Mouse (Mus musculus): ENCODE data around the gene Dkk2.
"Not testable (repeated sequence)": the region's sequence is repeated elsewhere in the genome, so short reads cannot be mapped to it uniquely, and the experiment has no call there.

Dkk2 gene

GRCm38 (mm10) chr3:132085112-132085822 lies at the start of gene Dkk2:
TSS of gene Dkk2 (plus strand) at chr3:132085292.
- no peak for DNase-seq

- no peak for DNase-seq
Observed at GRCm38 (mm10) chr3:132036704-132037103, 48.4 kb upstream of the Dkk2 start.

DNA sequence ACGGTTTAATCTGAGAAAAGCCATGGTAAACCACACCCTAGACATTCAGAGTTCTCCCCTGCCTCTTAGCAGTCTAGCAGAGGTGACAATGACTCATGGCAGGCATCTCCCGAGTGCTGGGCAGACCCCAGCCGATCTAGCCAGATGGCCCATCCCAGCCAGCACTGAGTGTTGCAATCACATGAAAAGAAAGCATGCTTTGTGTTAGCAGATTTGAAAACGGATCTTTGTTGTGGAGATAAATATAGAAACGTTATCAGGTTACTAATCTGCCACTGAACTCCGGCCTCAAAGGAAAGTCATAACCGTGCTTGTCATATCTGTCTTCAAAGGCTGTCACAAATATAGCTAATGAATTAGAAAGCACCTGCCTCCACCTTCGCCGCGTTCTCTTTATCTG lies 47.4 kb upstream of the Dkk2 start:
- DNase-seq: no peak

- DNase-seq: no peak
Observed at GRCm38 (mm10) chr3:132040066-132040465, 45.0 kb upstream of the Dkk2 start.

- DNase-seq: no peak
Observed at GRCm38 (mm10) chr3:132050884-132051457, 34.1 kb upstream of the Dkk2 start.

DNA sequence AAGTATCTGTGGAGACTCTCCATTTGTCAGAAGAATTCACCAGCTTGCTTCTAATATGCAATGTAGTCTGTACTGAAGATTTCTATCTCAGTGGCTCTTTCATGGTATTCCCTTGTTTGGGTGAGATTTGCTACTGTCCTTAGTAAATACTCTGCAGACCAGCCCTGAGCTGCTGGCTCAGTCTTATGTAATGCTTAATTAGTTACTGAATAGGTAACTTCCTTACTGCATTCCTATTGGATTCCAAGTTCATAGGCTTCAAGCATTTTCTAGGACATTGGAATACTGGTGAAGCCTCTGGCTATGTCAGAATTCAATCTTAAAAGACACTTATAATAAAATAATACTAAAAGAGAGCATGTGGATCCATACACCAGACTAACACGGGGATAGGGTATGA lies 22.3 kb upstream of the Dkk2 start:
- DNase-seq: not testable (repeated sequence)

DNA sequence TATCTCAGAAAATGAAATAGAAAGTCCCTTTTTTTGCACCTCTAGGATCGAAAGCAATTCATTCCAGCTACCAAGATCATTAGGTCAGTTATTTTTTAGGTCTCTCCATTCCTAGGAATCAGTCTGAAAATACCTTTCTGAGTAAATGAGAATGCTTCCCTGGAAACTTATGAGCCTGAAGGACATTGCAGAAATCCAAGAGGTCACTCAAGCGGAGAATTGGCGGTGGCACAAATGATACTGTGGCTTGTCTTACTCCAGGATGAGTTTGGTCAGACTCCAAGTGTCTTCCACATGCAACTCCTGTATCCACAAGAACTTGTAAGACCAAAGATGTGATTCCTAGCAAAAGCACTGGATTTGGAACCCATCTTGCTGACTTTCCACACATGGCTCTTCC lies 21.7 kb upstream of the Dkk2 start:
- no peak for DNase-seq

- no peak for DNase-seq
Observed at GRCm38 (mm10) chr3:132063966-132064365, 21.1 kb upstream of the Dkk2 start.

GRCm38 (mm10) chr3:132064920-132065319 lies 20.2 kb upstream of the Dkk2 start:
- no peak for DNase-seq

DNA sequence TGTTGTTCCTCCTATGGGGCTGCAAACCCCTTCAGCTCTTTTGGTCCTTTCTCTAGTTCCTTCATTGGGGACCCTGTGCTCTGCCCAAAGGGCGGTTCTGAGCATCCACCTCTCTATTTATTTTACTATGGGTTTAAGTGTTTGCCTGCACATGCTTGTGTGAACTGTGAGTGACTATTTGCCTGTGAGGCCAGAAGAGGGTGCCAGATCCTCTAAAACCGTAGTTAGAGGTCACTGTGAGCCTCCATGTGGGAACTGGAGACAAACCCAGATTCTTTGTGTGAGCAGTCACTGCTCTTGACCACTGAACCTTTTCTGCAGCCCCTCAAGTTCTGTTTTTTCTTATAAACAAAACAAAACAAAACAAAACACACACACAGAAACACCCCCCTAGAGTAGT lies 14.1 kb upstream of the Dkk2 start:
- DNase-seq: no peak

DNA sequence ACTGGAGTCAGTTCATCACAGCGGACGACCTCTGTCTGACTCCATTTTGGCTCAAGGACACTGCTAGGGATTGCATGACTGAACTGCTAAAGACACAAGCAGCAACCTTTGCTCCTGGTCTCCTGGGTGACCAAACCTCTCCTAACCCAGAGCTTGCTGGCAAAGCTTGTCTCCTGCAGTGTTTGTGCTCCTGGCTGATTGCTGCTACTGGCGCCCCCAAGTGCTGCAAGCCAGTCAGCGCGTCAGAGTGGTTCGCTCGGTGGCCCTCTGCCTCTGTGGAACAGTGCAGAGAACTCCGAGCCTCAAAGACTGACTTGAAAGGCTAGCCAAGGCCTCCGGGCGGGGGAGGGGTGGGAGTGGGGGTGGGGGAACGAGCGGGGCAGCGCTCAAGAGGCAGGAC lies 1.1 kb upstream of the Dkk2 start:
- no peak for DNase-seq

DNA sequence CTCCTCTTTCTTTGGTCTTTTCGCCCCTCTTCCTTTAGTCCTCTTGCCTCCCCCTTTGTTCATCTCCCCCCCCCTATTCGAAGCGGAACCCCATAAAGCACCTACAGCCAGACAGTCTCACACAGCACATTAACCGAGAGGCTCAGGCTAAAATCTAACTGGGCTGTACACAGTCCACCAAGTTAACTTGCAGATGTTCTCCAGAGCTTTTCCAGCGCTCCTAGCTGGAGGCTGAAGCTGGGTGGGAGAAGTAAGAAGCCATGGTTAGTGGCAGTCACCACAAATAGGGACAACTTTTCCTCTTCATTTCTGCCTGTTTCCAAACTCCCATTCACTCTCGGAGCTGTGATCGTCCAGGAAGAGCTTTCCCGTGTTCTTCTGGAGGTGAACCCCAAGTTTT lies 412 bp upstream of the Dkk2 start:
- no peak for DNase-seq

GRCm38 (mm10) chr3:132085823-132086350 lies 795 bp downstream of the Dkk2 start:
- DNase-seq: no peak

DNA sequence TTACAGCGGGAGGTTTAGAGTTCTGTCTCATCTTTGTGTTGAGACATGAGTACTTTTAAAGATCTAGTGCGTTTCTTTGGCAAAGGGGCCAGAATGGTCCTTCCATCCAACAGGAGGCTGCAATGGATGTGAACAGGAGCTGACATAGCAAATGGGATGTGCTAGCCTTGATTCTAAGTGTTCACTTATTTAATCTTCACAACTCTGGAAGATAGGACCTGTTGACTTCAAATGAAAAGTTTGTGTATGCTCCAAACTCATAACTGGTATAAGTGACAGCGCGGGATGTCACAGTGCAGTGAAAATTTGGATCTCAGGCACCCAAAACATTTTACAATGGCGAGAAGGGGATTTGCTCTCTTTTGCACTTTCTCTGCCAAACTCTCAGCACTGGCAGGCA lies 1.4 kb downstream of the Dkk2 start:
- no peak for DNase-seq

DNA sequence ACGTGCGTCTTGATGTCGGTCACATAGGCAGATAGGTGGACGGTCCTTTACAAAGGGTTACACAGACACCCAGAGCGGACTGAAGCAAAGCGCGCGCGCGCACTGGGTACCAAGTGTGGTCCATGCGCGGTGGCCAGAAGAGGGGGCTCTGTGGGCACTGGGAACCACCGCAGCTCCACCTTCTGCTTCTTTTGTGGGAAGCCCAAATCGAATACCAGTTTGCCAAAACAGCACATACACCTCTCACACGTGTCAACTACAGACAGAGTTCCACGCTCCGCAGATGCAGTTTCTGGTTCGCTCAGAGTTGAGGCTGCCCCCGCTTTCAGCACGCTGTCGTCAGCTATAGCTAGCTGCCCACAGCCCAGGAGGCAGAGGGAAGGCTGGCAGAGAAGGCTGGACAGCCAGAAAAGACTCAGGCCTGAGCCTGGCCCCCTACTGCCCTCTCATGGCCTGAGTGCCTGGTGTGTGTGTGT lies 2.0 kb downstream of the Dkk2 start:
- DNase-seq: no peak

DNA sequence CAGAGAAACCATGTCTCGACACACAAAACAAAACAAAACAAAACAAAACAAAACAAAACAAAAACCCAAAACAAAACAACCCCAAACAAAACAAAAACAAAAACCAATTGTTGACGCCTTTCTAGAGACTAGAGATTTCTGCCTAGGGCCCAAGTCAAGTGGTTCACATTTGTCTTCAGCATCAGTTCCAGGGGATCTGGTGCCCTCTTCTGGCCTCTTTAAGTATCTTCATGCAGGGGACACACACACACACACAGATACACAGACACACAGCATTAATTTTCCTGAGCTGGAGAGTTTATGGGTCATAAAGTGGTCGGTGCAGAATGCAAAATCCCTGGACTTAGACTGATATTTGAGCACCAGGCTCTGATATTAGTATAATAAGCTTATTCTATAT lies 7.9 kb downstream of the Dkk2 start:
- DNase-seq: no peak

DNA sequence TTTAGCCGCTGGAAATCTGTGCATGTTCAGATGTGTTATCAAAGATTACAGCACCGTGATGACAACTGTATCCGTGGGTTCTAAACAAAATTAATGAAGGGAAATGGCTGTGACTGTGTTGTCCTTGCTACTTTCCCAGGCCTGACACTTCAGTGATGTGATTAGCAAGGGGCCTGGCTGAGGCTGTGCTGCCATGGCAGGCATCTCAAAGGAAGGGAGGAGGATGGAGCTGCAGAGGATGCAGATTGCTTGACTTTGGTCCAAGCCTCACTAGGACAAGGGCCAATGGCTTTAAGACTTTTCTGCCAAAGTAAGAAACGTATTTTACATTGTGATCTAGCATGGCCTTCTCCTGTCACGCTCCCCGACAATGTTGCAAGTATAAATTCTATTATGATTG lies 11.2 kb downstream of the Dkk2 start:
- no peak for DNase-seq

DNA sequence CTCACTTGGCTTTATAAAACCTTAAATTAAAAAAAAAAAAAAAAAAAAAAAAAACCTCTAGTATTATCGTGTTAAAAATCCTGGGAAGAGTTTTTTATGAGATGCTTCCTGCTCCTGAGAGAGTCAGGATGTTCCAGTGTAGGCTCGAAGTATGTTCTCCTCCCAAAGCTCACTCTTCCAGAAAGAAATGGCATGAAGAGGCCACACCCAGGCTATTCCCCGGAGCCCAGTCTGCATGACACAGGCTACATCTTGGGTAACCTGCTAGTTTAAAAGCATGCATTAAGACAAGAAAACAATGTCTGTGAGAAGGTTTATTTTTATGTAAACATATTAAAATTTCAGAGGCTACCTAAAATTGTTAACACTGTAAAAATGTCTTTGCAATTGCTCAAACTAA lies 15.7 kb downstream of the Dkk2 start:
- no peak for DNase-seq

GRCm38 (mm10) chr3:132103020-132103419 lies 17.9 kb downstream of the Dkk2 start:
- DNase-seq: no peak

GRCm38 (mm10) chr3:132103454-132103853 lies 18.4 kb downstream of the Dkk2 start:
- DNase-seq: no peak

- DNase-seq: no peak
Observed at GRCm38 (mm10) chr3:132115772-132116511, 30.9 kb downstream of the Dkk2 start.

GRCm38 (mm10) chr3:132121344-132121743 lies 36.3 kb downstream of the Dkk2 start:
- no peak for DNase-seq

- DNase-seq: no peak
Observed at GRCm38 (mm10) chr3:132122581-132122980, 37.5 kb downstream of the Dkk2 start.

DNA sequence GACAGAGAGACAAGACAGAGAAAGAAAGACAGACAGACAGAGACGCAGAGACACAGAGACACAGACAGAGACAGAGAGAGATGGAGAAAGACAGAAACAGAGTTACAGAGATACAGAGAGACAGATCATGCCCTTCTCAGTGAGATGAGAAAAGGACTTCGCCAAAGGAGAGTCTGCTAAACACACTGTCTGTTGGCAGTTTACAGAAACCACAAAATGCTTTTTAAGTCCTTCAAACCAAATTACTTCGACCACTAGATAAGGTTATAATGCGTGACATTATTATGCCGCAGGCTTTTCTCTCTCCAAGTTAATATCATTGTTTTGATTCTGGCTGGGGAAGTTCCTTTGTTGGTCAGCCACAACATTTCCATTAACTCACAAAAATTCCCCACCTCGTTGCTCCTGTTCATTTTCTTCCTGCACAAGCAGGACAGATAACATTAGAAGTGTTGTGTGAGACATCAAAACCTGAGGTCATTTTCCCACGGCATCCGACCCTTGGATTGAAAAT lies 40.2 kb downstream of the Dkk2 start:
- DNase-seq: no peak

All from B cell, adult 2 months (primary cell).